Mouse (Mus musculus): ENCODE measurements around the gene Cartpt. TPM values are rescaled to one million over a fixed set of nuclear protein-coding genes. Genes with fewer than 3 reads are reported as not detected.

Cartpt gene
- total and polyA plus RNA-seq, 3 experiments, result 0.33 TPM; not detected in 2

- ATAC-seq (ENCODE audit: extremely low read depth, insufficient number of reproducible peaks, low FRiP score, poor library complexity, severe bottlenecking) (no peak), DNase-seq (ENCODE audit: low spot score) (no peak)
- Histone ChIP-seq H3K36me3 (replicated peaks) (no peaks in the 10 kb centered on the region), H3K9me3 (replicated peaks) (no peaks in the 10 kb centered on the region), H3K4me1 (ENCODE audit: insufficient read depth, low read depth, low read length) (no peaks in the 10 kb centered on the region), H3K27me3 (ENCODE audit: insufficient read depth, low read length) (no peaks in the 10 kb centered on the region), H3K4me3 (ENCODE audit: low read depth, low read length) (no peak overlapping the region)
- TF ChIP-seq TAL1 (conservative IDR thresholded peaks at IDR 0.05; ENCODE audit: low read depth, low read length) (no peak), GATA1 (IDR thresholded peaks at IDR 0.05; ENCODE audit: borderline replicate concordance, low read length) (no peak), CTCF (IDR thresholded peaks at IDR 0.05; ENCODE audit: low read depth, low read length) (no peak), GATA2 (IDR thresholded peaks at IDR 0.05; ENCODE audit: borderline replicate concordance, low read depth, low read length) (no peak), POLR2AphosphoS5 (IDR thresholded peaks at IDR 0.05; ENCODE audit: insufficient replicate concordance, low read depth, low read length) (no peak)
Measured at GRCm38 (mm10) chr13:99937741-99938140, 36.9 kb upstream of the Cartpt start.

DNA sequence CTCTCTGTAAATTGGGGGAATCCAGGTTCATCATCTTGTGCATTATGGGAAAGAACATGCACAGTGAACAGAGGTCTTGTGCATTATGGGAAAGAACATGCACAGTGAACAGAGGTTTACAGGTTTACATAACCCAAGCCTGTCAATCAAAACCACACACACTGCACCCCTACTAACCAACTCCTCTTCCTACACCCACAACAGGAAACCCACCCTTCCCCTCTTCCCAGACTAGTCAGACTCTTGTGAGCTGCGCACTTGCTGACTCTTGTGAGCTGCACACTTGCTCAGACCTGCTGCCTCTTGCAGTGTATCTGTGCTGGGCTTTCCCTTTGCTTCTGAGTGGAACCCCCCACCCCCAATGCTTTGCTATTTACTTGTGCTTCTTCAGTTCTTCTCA lies 31.5 kb upstream of the Cartpt start:
- no peak for ATAC-seq (ENCODE audit: extremely low read depth, insufficient number of reproducible peaks, low FRiP score, poor library complexity, severe bottlenecking)
- no peak for TF ChIP-seq CTCF (IDR thresholded peaks at IDR 0.05; ENCODE audit: low read depth, low read length)
- TF ChIP-seq POLR2AphosphoS5 (IDR thresholded peaks at IDR 0.05; ENCODE audit: insufficient replicate concordance, low read depth, low read length), result no peak
- TF ChIP-seq TAL1 (conservative IDR thresholded peaks at IDR 0.05; ENCODE audit: low read depth, low read length), result no peak
- no peak for TF ChIP-seq GATA2 (IDR thresholded peaks at IDR 0.05; ENCODE audit: borderline replicate concordance, low read depth, low read length)
- no peak for TF ChIP-seq GATA1 (IDR thresholded peaks at IDR 0.05; ENCODE audit: borderline replicate concordance, low read length)

DNA sequence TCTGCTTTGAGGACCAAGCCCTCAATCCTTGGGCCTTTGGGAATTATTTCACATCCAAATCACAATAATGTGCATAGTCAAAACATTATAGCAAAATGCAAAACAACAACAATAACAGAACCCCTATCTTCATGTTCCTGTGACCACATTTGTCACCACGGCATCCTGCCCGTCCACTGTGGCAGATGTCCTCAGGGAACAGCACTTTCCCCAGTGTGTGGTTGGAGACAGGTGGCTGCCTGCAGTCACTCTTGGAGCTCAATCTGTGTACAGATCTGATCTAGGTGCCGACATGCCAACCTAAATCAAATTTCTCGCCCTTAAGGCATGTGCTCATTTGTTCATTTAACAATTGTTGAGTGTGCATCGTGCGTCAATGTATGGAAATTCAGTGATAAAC lies 30.6 kb upstream of the Cartpt start:
- no peaks in the 10 kb centered on the region for H3K27me3 ChIP-seq (ENCODE audit: insufficient read depth, low read length)

More for the DNA sequence above, 31.5 kb upstream of the Cartpt start:
- Histone ChIP-seq H3K9me3 (replicated peaks) (no peaks in the 10 kb centered on the region), H3K4me1 (ENCODE audit: insufficient read depth, low read depth, low read length) (no peaks in the 10 kb centered on the region), H3K36me3 (replicated peaks) (no peaks in the 10 kb centered on the region), H3K4me3 (ENCODE audit: low read depth, low read length) (no peak overlapping the region), H3K27me3 (ENCODE audit: insufficient read depth, low read length) (no peaks in the 10 kb centered on the region)
- no peak for DNase-seq (ENCODE audit: low spot score)

DNA sequence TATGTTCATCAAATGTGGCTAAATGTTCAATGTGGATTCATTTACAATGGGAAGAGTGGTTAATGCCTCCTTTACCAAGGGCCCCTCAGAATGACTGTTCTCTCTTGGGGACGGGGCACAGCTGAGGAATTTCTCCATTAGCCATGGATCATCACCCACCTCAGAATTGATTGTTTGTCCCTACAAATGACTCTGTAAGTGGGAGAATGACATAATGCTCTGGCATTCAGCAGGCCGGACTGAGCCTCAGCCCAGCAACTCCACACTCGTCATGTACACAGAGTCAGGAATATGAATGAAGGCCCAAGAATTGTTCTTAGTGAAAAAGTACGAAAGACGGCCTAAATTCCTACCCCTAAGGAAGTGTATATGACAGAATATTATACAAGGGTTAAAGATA lies 25.4 kb upstream of the Cartpt start:
- peaks cover 2% of the 10 kb centered on the region; the same call in 1 of the 2 replicates for H3K9me3 ChIP-seq (replicated peaks)
- no peaks in the 10 kb centered on the region for H3K36me3 ChIP-seq (replicated peaks)
- H3K4me1 ChIP-seq (ENCODE audit: insufficient read depth, low read depth, low read length), result no peaks in the 10 kb centered on the region
- DNase-seq (ENCODE audit: low spot score) (no peak), ATAC-seq (ENCODE audit: extremely low read depth, insufficient number of reproducible peaks, low FRiP score, poor library complexity, severe bottlenecking) (no peak)
- no peak overlapping the region for H3K4me3 ChIP-seq (ENCODE audit: low read depth, low read length)
- TF ChIP-seq GATA1 (IDR thresholded peaks at IDR 0.05; ENCODE audit: borderline replicate concordance, low read length) (no peak), TAL1 (conservative IDR thresholded peaks at IDR 0.05; ENCODE audit: low read depth, low read length) (no peak), CTCF (IDR thresholded peaks at IDR 0.05; ENCODE audit: low read depth, low read length) (no peak), POLR2AphosphoS5 (IDR thresholded peaks at IDR 0.05; ENCODE audit: insufficient replicate concordance, low read depth, low read length) (no peak)
- H3K27me3 ChIP-seq (ENCODE audit: insufficient read depth, low read length), result no peaks in the 10 kb centered on the region

More for the DNA sequence above, 30.6 kb upstream of the Cartpt start:
- Histone ChIP-seq H3K36me3 (replicated peaks) (no peaks in the 10 kb centered on the region), H3K9me3 (replicated peaks) (no peaks in the 10 kb centered on the region), H3K4me3 (ENCODE audit: low read depth, low read length) (no peak overlapping the region), H3K4me1 (ENCODE audit: insufficient read depth, low read depth, low read length) (no peaks in the 10 kb centered on the region)
- no peak for ATAC-seq (ENCODE audit: extremely low read depth, insufficient number of reproducible peaks, low FRiP score, poor library complexity, severe bottlenecking)
- no peak for DNase-seq (ENCODE audit: low spot score)
- TF ChIP-seq GATA1 (IDR thresholded peaks at IDR 0.05; ENCODE audit: borderline replicate concordance, low read length) (no peak), TAL1 (conservative IDR thresholded peaks at IDR 0.05; ENCODE audit: low read depth, low read length) (no peak), GATA2 (IDR thresholded peaks at IDR 0.05; ENCODE audit: borderline replicate concordance, low read depth, low read length) (no peak), CTCF (IDR thresholded peaks at IDR 0.05; ENCODE audit: low read depth, low read length) (no peak), POLR2AphosphoS5 (IDR thresholded peaks at IDR 0.05; ENCODE audit: insufficient replicate concordance, low read depth, low read length) (no peak)

GRCm38 (mm10) chr13:99915632-99916031 lies 14.7 kb upstream of the Cartpt start:
- ATAC-seq (ENCODE audit: extremely low read depth, insufficient number of reproducible peaks, low FRiP score, poor library complexity, severe bottlenecking) (no peak), DNase-seq (ENCODE audit: low spot score) (no peak)
- H3K27me3 ChIP-seq (ENCODE audit: insufficient read depth, low read length), result no peaks in the 10 kb centered on the region
- peaks cover 9% of the 10 kb centered on the region for H3K9me3 ChIP-seq (replicated peaks)
- H3K36me3 ChIP-seq (replicated peaks), result no peaks in the 10 kb centered on the region
- TF ChIP-seq GATA2 (IDR thresholded peaks at IDR 0.05; ENCODE audit: borderline replicate concordance, low read depth, low read length) (no peak), TAL1 (conservative IDR thresholded peaks at IDR 0.05; ENCODE audit: low read depth, low read length) (no peak)
- no peaks in the 10 kb centered on the region for H3K4me1 ChIP-seq (ENCODE audit: insufficient read depth, low read depth, low read length)
- no peak overlapping the region for H3K4me3 ChIP-seq (ENCODE audit: low read depth, low read length)

- Histone ChIP-seq H3K4me1 (ENCODE audit: insufficient read depth, low read depth, low read length) (no peaks in the 10 kb centered on the region), H3K36me3 (replicated peaks) (no peaks in the 10 kb centered on the region), H3K4me3 (ENCODE audit: low read depth, low read length) (no peak overlapping the region), H3K9me3 (replicated peaks) (peaks cover 7% of the 10 kb centered on the region), H3K27me3 (ENCODE audit: insufficient read depth, low read length) (no peaks in the 10 kb centered on the region; the same call in 1 of the 2 replicates)
- no peak for TF ChIP-seq GATA1 (IDR thresholded peaks at IDR 0.05; ENCODE audit: borderline replicate concordance, low read length)
- TF ChIP-seq GATA2 (IDR thresholded peaks at IDR 0.05; ENCODE audit: borderline replicate concordance, low read depth, low read length), result no peak
- TF ChIP-seq POLR2AphosphoS5 (IDR thresholded peaks at IDR 0.05; ENCODE audit: insufficient replicate concordance, low read depth, low read length), result no peak
- TF ChIP-seq TAL1 (conservative IDR thresholded peaks at IDR 0.05; ENCODE audit: low read depth, low read length), result no peak
- TF ChIP-seq CTCF (IDR thresholded peaks at IDR 0.05; ENCODE audit: low read depth, low read length), result no peak
- no peak for ATAC-seq (ENCODE audit: extremely low read depth, insufficient number of reproducible peaks, low FRiP score, poor library complexity, severe bottlenecking)
- DNase-seq (ENCODE audit: low spot score), result no peak
Measured at GRCm38 (mm10) chr13:99900557-99900892, 366 bp downstream of the Cartpt start.
